Mouse (Mus musculus) fibroblast of lung, adult 2 months (primary cell): Measurements from ENCODE around the gene Rtn4rl1.
A peak's percentile ranks its signal among the peaks of the same experiment; 100 is the strongest.

Experiments
- DNase-seq: peaks from one replicate; pipeline ENCODE4 v3.0.0-alpha.2; 2011; ENCODE audit warnings: low read depth

Gene Rtn4rl1

DNA sequence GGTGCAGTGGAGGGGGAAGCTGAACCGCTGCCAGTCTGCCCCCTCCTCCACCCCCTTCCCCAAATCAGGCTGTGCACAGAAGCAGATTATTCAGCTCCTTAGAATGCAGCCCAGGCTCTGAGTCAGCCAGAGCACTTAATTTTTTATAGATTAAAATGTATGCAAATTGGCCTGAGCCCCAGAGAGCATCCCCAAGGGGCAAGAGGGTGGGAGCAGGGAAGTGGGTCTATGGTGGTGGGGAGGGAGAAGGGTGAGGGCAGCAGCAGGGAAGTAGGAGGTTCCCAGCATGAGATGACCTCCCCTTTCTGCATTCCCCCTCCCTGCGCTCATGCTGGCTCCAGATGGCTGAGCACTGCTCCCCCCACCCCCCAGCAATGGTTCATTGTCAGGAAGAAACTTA lies 8.6 kb upstream of the Rtn4rl1 start:
- no peak for DNase-seq

DNA sequence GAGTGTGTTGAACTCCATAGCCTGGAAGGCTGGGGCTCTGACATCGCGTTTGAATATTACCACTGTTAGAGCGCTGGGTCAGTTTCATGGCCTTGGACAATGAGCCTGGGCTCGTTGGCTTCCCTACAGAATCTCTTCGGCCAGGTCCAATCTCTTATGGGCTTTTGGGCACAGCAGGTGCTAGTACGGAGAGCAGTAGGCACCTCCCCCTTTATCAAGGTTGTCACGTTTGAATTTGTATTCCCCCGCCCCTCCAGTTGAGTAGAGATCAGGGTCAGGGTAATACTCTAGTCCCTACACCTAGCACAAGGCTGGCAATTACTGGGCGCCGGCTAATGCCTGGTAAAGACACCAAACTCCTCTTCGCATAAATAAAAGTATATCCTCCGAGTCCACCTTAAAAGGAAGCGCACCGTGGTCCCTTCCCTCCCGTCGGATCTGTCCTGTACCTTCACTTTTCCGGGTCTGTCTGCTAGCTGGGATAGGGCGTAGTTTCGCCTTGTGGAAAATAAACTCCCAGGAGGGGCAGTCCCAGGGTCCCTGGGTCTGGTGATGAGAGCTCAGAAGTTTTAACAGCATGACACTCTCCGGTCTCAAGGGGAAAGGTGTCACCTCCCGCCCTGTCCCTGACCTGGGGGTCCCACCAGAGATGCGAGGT lies 3.7 kb upstream of the Rtn4rl1 start:
- no peak for DNase-seq

DNA sequence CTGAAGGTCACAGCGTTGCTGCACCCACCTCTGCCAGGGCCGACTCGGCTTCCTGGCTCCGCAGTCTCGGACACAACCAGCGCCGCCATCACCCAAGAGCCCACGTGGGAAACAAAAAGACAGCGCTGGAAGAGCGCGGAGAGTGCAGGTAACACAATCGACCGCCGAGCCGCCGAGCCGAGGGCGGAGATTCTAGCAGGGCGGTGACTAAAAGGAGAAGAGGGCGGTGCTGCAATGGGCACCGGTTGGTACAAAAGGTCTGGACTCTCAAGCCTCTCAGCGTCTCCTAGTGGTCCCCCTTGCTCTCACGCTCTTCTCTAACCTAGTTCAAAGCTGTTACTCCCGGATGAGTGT lies 3.2 kb upstream of the Rtn4rl1 start:
- peak; percentile 81 for DNase-seq

DNA sequence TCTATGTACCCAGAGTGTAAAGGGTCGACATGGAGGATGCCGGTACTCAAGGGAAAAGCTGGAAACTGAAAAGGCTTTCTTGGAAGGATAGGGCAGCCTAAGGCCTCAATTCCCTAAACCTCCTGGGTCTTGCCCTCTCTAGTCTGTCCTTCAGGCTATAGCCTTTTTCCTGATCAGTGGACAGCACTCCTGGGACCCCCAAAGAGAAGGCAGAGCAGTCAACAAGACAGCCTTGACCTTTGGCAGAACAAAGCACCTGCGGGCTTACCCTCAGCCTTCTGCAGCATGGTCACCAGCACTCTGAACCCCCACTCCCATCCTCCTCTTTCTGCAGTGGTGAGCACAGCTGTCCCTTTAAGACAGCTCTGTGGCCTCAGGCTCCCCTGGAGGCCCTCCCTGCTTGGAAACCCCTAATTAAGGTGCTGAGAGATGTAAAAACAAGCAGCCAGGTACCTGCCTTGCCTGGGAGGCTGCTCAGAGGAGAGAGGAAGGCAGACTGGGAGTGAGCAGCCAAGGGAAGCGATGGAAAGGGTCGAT lies 2.6 kb upstream of the Rtn4rl1 start, which contains the start of gene Dph1:
Gene Dph1 (minus strand): TSS at position 337 of the 537 bp plus-strand sequence.
- DNase-seq: no peak

DNA sequence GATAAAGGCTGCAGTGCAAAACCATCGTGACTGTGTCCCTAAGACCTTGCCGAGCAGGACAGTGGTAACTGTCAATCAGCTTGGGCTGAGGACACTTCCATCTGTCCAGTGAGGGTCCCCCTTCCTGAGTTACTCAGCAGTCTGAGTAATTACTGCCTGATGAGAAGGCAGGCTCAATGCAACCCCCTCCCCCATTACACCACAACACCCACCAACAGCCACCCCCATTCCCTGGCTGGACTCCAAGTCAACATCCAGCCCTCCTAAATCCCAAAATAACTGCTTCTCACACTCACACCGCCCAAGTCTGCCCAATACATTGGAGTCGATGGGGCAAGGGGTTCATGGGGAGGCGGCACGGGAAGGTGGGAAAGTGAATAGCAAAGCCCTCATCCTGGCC lies 1.7 kb upstream of the Rtn4rl1 start:
- DNase-seq: no peak

DNA sequence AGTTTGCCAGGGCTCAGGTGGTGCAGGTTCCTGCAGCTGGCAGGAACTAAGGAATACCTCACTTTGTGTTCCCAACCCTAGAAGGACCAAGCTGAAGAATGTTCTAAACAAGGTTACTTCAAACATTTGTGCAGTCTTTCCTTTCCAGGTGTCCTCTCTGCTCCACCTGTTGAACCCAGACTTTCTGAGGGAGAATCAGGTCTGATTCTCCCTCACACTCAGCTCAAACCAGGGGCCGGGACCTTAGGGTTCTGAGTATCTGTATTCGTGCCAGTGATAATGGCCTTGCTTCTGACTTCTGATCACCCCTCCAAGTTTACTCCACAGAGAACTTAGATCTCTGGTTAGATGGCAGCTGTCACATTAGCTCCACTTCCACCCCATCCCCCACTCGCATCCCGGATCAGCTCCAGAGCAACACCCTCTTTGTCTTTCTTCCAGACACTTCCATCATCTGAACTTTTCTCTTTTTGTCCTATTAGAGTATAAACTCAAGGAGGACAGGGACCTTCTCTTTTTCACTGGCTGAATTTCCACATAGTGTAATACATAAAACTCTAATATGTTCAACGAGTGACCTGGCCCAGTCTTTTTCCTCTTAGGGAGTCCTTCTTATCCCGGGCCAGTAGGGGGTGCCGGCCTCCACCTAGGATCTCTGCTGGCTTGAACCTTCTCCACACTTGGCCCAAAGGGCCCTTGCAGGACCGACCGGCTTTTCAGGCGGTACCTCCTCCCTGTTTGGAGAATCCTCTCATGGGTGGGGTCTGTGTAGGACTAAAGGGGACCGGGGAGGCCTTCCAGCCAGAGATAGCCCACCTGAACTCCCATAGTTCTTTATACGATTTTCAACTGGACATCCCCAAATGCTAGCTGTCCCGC lies 1.0 kb upstream of the Rtn4rl1 start:
- DNase-seq: peak; percentile 46

DNA sequence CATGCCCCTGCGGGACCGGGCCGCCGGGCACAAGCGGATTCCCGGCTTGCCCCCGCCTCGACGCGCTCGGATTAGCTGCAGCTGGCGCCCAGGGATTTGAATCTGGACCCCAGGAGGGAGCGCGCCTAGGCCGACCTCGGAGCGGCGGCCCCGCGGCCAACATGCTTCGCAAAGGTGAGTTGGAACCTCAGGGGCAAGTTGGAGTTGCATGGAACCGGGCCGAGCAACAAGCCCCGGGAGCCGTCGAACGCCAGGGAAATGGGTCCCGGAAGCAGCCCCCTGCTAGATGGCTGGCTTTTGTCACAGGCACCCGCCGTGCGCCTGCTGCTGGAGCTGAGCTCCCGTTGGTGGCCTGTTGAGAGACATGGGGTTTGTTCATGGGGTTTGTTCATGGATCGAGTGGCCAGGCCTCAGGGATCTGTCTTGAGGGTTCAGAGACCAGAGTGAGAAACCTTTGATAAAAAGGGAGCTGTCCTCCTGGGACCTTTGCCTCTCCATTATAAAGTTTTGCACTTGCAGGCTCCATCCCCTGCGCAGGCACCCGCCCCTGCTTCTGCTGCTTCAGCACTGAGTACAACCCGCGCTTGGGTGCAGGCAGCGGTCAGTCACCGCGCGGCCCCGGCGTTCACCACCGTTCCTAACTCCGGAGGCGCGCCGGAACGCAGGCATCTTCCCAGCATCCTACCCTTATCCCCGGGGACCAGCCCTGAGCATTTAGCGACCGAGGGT lies 702 bp downstream of the Rtn4rl1 start:
- no peak for DNase-seq

DNA sequence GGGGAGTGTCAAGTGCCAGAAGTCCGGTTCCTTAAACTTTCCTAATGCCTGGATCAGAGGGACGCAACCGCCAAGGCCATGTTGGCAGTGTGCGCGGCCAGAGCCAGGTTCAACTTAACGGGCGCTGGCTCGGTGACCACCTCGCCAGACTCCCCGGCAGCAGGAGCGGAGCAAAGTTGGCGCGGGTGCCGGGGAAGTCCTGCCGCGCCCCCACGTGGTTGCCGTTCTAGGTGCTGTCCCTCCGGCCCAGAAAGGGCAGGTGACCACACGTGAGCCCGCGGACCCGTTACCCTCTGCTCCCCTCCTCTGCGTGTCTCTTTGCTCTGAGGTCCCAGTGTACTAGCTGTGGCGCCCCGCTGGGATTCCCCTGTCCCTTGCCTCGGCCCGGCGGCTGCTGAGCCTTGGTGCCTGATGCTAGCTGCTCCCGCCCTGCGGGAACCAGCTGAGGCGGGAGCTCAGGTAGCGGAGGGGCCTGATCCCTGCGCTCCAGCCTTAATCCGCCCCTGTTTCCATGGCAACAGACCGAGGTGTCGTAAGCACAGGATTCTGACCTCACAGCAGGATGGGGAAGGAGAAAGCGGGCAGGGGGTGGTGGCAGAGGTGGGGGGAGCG lies 1.4 kb downstream of the Rtn4rl1 start:
- no peak for DNase-seq

DNA sequence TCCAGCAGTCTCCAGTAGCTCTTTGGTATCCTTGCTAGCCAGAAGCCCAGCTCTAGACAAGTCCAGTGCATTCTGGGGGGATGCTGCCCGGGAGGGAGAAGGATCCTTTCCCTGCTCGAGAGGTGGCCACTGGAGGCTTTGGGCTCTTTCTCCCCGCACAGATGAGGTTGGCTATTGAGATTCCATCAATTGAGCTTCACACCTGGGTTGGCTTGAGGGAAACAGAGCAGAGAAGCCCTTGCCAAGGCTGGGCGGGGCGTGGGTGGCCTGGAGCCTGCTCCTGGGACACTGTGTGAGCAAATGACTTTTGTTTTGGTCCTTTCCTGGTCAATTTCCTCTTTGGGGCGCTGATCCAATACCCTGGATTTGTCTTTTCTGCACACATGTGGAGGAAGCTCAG lies 2.5 kb downstream of the Rtn4rl1 start:
- DNase-seq: no peak

DNA sequence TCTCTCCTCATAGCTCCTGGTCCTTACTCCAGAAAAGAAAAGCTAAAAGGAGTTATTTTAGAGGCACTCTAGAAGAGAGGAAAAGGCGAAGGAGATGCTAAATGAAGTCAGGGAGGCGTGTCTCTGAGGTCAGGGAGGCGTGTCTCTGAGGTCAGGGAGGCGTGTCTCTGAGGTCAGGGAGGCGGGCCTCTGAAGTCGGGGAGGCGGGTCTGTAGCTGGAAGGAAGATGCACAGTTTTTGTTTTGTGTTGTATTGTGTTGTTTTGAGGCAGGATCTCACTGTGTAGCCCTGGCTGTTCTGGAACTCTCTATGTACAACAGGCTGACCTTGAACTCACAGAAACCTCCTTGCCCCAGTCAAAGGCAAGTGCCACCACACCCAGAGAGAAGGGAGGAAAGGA lies 4.4 kb downstream of the Rtn4rl1 start:
- DNase-seq: no peak

DNA sequence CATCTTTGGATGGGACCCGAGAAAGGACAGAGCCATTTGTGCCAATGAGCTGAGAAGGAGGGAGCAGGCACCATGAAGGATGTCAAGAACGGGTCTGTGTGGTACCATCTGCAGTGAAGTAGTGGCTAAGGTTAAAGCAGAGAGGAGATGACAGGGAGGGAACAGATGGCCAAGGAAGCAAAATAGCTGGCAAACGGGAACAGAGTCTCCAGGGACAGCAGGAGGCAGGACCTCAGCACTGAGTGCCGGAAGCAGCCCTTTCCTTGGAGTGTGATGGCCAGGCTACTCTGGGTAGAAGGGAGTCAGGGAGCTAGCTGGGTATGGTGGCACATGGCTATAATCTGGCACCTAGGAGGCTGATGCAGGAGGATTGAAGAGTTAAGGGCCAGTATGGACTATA lies 5.2 kb downstream of the Rtn4rl1 start:
- DNase-seq: no peak

DNA sequence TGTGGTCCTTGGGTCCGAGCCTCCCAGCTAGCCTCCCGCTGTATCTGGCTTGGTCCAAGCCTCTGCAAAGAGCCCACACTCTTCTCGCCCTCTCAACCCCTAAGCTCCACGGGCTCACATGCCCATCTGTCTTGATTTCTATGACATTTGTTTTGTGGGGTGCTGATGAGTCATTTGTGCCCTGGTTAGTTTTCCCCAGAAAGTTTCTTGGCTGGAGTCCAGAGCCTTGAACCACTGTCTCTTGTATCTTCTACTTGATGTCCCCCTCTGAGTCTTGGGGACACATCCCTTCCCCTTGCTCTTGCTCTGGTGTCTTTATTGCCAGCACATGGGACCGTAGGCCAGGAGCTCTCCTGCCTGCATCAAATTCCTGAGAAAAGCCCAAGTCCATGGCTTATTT lies 6.4 kb downstream of the Rtn4rl1 start:
- DNase-seq: no peak

DNA sequence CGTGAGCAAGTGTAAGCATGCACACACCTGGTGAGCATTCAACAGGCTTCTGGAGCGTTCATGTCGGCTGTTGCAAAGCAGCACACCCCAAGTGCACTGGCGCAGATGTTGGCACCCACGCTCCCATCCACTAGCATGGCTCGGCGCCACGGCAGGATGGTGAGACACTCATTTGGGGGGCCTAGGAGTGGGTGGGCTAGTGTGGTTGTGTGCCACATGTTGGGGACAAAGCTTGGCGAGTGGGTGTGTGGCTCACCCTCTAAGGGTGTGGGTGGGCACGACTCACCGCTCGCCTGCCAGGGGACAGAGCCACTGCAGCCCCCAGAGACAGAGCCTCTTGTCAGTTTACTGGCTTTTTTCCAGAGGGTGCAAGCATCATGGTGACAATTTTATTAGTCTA lies 7.4 kb downstream of the Rtn4rl1 start:
- DNase-seq: no peak

DNA sequence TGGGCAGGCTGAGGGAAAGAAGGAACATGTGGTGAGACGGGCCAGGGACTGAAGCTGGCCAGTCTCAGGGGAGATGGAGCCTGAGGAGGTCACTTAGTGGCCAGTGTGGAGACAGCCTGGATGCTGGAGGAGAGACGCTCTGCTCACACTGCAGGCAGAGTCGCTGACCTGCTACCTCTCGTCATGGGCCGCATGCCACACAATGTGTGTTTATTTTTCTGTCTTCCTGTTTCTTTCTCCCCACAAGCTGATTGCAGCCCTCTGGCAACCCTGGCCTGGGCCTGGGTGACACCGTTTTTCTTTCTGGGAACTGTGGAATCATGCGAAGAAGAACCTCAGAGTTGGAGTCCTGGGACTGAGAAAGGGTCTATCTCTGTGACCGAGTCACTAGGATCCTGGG lies 8.1 kb downstream of the Rtn4rl1 start:
- no peak for DNase-seq

DNA sequence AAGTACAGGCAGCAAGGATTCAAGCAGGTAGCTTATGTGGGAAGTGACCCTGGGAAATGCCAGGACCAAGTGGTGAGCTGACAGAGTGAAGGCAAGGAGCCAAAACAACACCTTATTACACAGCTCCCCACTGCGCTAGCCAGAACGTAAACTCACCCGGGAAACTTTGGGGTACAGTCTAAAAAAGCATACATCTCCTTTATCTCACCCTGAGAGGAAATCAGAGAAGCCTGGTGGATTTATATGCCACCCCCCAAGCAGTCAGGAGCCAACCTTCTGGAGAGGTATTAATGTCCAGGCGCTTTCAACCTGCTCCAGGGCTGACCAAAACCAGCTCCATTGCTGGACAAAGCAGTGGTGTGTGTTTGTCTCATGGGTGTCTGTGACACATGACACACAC lies 10.3 kb downstream of the Rtn4rl1 start:
- no peak for DNase-seq

DNA sequence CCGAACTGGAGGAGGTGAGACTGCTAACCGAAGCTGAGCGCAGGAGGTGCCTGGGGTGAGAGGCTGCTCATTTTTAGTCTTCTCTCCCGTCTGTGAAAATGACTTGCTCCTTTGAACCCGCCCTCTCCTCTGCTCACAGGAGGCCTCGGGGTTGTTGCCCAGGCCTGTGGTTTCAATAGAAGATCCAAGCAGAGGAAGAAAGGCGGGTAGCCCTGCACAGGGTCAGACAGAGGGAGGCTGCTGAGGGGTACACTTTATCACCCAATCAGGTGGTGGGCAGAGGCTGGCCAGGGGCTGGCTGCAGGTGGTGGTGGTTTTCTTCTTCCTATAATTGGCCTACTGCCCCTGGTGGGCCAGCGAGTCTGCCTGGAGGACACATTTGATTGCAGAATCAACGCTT lies 10.9 kb downstream of the Rtn4rl1 start:
- no peak for DNase-seq

DNA sequence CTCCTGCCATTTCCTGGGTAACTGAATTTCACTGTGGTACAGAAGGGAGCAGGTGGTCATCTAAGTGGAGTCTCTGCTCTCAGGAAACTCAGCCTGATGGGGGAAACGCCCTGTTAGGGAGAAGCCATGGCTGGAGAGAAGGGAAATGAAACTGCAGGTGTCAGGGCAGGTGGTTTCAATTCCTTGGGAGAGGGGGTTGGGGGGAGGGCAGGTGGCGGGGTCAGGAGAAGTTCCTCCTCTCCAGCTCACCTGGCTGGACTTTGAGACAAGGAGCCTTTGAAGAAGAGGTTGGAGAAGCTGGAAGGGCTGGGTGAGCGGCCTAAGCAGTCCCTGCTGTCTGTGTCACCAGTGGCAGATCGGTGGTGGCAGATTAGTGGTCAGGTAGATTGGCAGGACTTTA lies 12.8 kb downstream of the Rtn4rl1 start:
- DNase-seq: no peak

DNA sequence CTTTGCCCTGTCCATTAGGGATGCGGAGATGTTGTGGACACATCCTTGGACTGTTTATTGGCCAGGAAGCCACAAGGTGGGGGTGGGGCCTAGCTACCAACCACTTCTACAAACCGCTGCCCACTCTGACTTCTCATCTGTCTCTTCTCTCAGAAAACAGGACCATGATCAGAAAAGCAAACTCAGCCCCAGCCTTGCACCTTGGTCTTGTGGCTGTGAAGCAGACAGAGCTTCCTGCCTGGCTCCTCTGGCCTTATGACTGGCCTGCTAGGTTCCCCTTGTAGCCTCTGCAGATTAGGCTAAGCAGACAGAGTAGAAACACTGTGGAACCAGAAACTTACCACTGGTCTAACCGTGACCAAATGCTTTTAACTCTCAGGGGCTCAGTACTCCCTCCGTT lies 15.8 kb downstream of the Rtn4rl1 start:
- no peak for DNase-seq

DNA sequence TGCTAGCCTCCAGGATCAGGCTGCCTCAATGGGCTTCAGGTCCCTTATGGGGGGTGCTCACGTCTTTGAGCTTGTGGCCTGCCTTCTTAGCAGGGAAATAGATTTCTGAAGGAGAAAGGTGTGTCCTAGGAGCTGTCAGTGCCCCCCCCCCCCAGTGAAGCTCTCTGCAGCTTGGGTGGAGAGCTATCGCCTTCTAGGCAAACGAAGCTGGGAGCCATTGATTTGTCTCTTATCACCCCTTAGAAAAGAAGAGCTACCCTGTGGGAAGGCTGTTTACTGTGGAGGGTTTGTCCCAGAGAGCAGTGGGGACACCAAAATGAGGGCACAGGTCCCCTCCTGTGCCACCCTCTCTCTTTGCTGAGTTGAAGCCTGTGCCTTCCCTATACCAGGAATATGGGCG lies 16.5 kb downstream of the Rtn4rl1 start:
- DNase-seq: no peak

DNA sequence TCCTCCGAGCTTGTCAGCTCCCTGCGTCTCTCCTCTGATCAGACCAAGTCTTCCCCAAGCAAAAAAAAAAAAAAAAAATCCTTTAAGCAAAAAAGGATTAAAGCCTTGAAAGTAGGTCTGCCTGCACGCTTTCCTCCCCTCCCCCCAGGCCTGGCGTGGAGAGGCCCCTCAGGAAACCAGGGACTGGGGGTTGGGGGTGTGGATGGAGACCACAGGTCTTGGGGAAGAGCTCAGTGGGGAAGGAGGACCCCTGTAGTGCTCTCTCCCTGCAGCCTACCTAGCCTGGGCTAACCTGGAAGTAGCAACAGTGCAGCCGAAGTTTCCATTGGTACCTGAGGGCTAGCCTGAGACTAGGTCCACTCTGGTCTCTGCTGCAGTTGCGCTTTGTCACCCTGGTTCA lies 17.2 kb downstream of the Rtn4rl1 start:
- no peak for DNase-seq

DNA sequence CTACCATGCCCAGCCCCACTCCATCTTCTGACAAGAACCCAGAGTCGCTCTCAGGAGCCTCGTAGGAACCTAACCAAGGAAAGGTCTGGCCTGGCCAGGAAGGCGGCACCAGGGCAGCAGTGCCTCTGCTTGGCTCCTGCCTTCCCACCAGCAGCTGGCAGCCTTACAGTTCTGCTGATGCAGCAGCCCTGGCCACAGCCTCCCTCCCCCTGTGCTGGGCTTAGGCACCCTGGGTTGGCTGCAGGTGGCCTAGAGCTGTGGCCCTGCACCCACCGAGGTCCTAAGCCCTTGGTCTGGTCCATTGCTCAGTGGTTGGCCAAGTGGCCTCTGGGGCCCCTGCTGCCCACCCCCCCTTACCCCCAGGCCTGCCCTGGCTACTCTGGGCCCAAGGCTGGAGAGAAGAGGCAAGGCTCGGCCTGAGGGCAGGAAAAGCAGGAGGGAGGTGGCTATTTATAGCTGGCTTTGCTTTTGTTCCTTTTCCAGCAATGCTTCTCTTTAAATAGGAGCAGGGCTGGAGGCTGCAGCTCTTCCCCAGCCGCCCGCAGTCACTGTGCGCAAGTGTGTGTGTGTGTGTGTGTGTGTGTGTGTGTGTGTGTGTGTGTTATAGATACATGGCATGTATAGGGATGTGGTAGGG lies 18.6 kb downstream of the Rtn4rl1 start:
- DNase-seq: no peak

DNA sequence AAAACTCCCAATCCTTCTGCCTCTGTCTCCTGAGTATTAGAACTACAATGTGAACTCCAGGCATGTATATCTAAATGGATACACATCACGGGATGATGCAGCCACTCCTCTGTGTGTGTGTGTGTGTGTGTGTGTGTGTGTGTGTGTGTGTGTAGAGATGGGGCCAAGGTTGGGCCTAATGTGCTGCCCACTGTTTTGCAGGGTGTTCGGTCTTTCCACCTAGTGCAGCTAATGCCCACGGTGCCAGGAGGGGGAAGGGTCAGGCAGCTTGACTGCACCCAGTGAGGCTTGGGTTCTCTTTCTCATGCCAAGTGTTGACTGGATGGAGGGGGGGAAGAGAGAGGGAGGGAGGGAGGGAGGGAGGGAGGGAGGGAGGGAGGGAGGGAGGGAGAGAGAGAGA lies 19.3 kb downstream of the Rtn4rl1 start:
- DNase-seq: no peak
